Mouse (Mus musculus) erythroblast, embryonic 14.5 days (primary cell): ENCODE results near the gene Gm37240.

Experiments
- GATA1 ChIP-seq: IDR thresholded peaks from 2 replicates; pipeline ENCODE4 v1.6.1; 2012; ENCODE audit warnings: low read length, inconsistent platforms, mixed read lengths
- TAL1 ChIP-seq: IDR thresholded peaks from 3 replicates; pipeline ENCODE4 v1.6.1; 2012; ENCODE audit warnings: low read length, inconsistent platforms, mixed read lengths

GRCm38 (mm10) chr3:84678891-84679290, 1208.4 kb downstream of the Gm37240 start:
- no peak for TF ChIP-seq GATA1
- TF ChIP-seq TAL1 = no peak
